Mouse (Mus musculus): ENCODE results near the gene Jtb.

- TF ChIP-seq POU5F1 (IDR thresholded peaks at IDR 0.05; ENCODE audit: borderline replicate concordance, low read length) = no peak
- no peak for TF ChIP-seq CTCF (conservative IDR thresholded peaks at IDR 0.05; ENCODE audit: low read length)
Observed at GRCm38 (mm10) chr3:90247630-90247959, 16.2 kb downstream of the Jtb start.

Data from E14TG2a.4 (cell line).